Mouse (Mus musculus) liver, embryonic 14.5 days (tissue): ENCODE data around the gene Msh5. TPM values are rescaled to one million over a fixed set of nuclear protein-coding genes. Genes with fewer than 3 reads are reported as not detected.

Experiments used
- ATAC-seq: fragments of 200-750 bp; cut with Nextera tagmentation; 2 replicates; pipeline ENCODE4 v1.8.0; 2017; ENCODE audit warnings: moderate number of reproducible peaks, mild to moderate bottlenecking, moderate library complexity; ENCODE audit not compliant: insufficient read depth
- DNase-seq, 3 experiments: peaks; one replicate each; pipeline ENCODE4 v3.0.0-alpha.2; 2012 to 2013; ENCODE audit warnings: low read depth in 3 of 3, low spot score in 3 of 3
- H3K27ac ChIP-seq: fragments of 300-500 bp; sonication (generic); 2 replicates; pipeline ENCODE4 v1.5.1; 2014; ENCODE audit warnings: moderate library complexity, mild to moderate bottlenecking, control low read depth, inconsistent platforms
- H3K27me3 ChIP-seq: fragments of 300-500 bp; sonication (generic); 2 replicates; pipeline ENCODE4 v1.6.1; 2014; ENCODE audit warnings: mild to moderate bottlenecking, low read length, moderate library complexity; ENCODE audit not compliant: control insufficient read depth, insufficient read depth
- H3K36me3 ChIP-seq: fragments of 300-500 bp; sonication (generic); replicated peaks from 2 replicates; pipeline ENCODE4 v1.6.1; 2014; ENCODE audit warnings: low read depth; ENCODE audit not compliant: control insufficient read depth, insufficient read depth
- H3K4me1 ChIP-seq, 2 experiments: fragments of 200-500 bp in 1 of 2; fragments of 300-500 bp in 1 of 2; sonication (generic) in 1 of 2; replicated peaks; 2 replicates each; pipeline ENCODE4 v1.6.1; 2012 to 2014; ENCODE audit warnings: antibody characterized with exemption in 1 of 2, inconsistent platforms in 1 of 2, low read length in 1 of 2; ENCODE audit not compliant: control insufficient read depth in 2 of 2, insufficient read depth in 2 of 2
- H3K4me2 ChIP-seq: fragments of 300-500 bp; sonication (generic); 2 replicates; pipeline ENCODE4 v1.6.1; 2014; ENCODE audit warnings: low read depth, mild to moderate bottlenecking, control low read depth, moderate library complexity
- H3K4me3 ChIP-seq, 2 experiments: fragments of 200-500 bp in 1 of 2; fragments of 300-500 bp in 1 of 2; sonication (generic) in 1 of 2; 2 replicates each; pipeline ENCODE4 v1.5.1; 2012 to 2014; ENCODE audit warnings: low read depth in 2 of 2, low read length in 2 of 2, mild to moderate bottlenecking in 2 of 2, control low read depth in 1 of 2, inconsistent platforms in 1 of 2, moderate library complexity in 1 of 2; ENCODE audit not compliant: insufficient read depth in 1 of 2
- H3K9ac ChIP-seq: fragments of 300-500 bp; sonication (generic); replicated peaks from 2 replicates; pipeline ENCODE4 v1.6.1; 2014; ENCODE audit warnings: mild to moderate bottlenecking, control low read depth, moderate library complexity
- H3K9me3 ChIP-seq: fragments of 300-500 bp; sonication (generic); 2 replicates; pipeline ENCODE4 v1.6.1; 2016; ENCODE audit warnings: low read length, mixed read lengths; ENCODE audit not compliant: control insufficient read depth
- CTCF ChIP-seq: IDR thresholded peaks from 2 replicates; pipeline ENCODE4 v1.5.1; 2016; ENCODE audit warnings: antibody characterized with exemption, low read depth, control low read depth
- EP300 ChIP-seq: IDR thresholded peaks from 2 replicates; pipeline ENCODE4 v1.6.1; 2016; ENCODE audit warnings: antibody characterized with exemption, low read depth
- WGBS: fragments of 180-500 bp; shearing (Covaris S2); extraction: QIAGEN DNeasy Blood & Tissue Kit; methylation state at CpG from one replicate; pipeline ENCODE4 v1.1.7; 2014; ENCODE audit not compliant: insufficient replicate concordance; 5-methylcytosine and 5-hydroxymethylcytosine counted together
- polyA plus RNA-seq, 2 experiments: library from polyadenylated mRNA; depleted of rRNA in 1 of 2; stranded (reverse) in 1 of 2; unstranded in 1 of 2; fragments of >200 nt; fragmentation: Nextera tagmentation in 1 of 2; extraction: Ambion mirVana in 1 of 2; gene quantifications; 2 replicates each; pipeline versions ENCODE4 v1.2.1 to v1.2.3; 2012 to 2014

The Msh5 gene
- polyA plus RNA-seq, 2 experiments: 2.3 to 4.3 TPM

GRCm38 (mm10) chr17:35018171-35018570 lies 28.4 kb downstream of the Msh5 start:
- no peaks in the 10 kb centered on the region for H3K27me3 ChIP-seq
- ATAC-seq: no peak
- no peak for DNase-seq
- no peak overlapping the region for H3K27ac ChIP-seq
- no peak overlapping the region for H3K4me3 ChIP-seq
- no peak overlapping the region for H3K4me2 ChIP-seq
- peaks cover 17 to 20% of the 10 kb centered on the region in 2 experiments for H3K4me1 ChIP-seq
- peaks cover 30% of the 10 kb centered on the region for H3K36me3 ChIP-seq
- no peak overlapping the region for H3K9ac ChIP-seq
- H3K9me3 ChIP-seq: no peaks in the 10 kb centered on the region
- 53% methylated on average over 3 of the region's 3 CpGs for WGBS
- TF ChIP-seq CTCF (no peak), EP300 (no peak)

DNA sequence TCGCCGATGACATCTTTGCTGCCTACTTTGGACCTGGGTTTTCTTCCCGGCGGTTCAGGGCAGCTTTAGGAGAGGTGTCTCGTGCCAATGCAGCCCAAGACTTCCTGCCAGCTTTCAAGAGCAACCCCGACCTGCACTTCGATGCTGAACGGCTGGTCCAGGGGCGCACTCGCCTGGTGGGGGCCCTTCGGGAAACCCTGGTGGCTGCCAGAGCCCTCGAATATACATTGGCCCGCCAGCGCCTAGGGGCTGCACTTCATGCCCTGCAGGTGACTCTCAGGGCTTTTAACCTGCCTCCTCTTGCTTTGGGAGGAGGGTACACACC lies 28.9 kb downstream of the Msh5 start:
- H3K27ac ChIP-seq: no peak overlapping the region
- TF ChIP-seq EP300 (no peak), CTCF (no peak)
- H3K9ac ChIP-seq: no peak overlapping the region
- peaks cover 15% of the 10 kb centered on the region in 2 experiments for H3K4me1 ChIP-seq
- no peak for DNase-seq
- H3K27me3 ChIP-seq: no peaks in the 10 kb centered on the region
- H3K36me3 ChIP-seq: peaks cover 35% of the 10 kb centered on the region
- no peak overlapping the region for H3K4me3 ChIP-seq
- WGBS: 60% methylated on average over 14 of the region's 14 CpGs
- no peak for ATAC-seq
- no peak overlapping the region for H3K4me2 ChIP-seq
- no peaks in the 10 kb centered on the region for H3K9me3 ChIP-seq

DNA sequence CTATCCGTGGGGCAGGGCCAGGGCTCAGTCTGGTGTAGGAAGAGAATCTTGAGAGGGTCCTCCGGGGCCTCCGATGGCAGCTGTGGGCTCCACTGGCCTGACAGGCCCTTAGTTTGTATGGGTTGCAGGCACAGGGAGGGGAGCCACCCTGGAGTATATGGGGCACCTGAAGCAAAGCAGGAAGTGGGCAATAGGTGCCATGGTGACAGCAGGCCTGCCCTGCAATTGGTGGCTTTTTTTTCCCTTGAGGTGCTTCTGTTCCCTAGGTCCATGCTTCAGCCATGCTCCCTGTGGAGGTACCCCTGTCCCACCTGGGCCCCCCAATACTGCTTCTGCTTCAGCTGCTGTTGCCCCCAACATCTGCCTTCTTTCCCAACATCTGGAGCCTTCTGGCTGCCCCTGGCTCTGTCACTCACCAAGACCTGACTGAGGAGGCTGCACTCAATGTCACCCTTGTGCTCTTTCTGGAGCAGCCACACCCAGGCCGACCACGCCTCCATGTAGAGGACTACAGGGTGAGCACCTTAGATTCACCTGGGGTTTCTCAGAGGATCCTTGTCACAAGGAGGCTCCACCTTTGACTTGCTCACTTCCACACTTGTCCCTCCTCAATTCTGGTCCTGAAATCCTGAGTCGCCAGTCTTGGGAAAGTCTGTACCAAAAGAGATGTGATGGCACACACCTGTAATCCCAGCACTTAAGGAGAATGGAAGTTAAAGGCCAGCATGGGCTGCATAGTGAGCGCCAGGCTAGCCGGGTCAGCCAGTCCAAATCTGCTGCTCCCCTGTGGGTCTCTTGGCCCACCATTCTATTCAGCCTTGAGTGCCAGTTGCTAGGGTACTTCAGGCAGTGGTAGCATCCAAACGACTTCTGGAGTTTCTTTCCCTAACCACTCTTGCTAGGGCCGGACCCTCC lies 29.5 kb downstream of the Msh5 start:
- no peaks in the 10 kb centered on the region for H3K9me3 ChIP-seq
- peaks cover 41% of the 10 kb centered on the region for H3K36me3 ChIP-seq
- H3K27ac ChIP-seq: no peak overlapping the region
- ATAC-seq: no peak
- H3K4me1 ChIP-seq: peaks cover 9% of the 10 kb centered on the region in 2 experiments
- H3K4me3 ChIP-seq: no peak overlapping the region
- H3K9ac ChIP-seq: no peak overlapping the region
- no peak overlapping the region for H3K4me2 ChIP-seq
- TF ChIP-seq EP300 (no peak), CTCF (no peak)
- H3K27me3 ChIP-seq: no peaks in the 10 kb centered on the region
- DNase-seq: no peak
- 72% methylated on average over 10 of the region's 10 CpGs for WGBS

DNA sequence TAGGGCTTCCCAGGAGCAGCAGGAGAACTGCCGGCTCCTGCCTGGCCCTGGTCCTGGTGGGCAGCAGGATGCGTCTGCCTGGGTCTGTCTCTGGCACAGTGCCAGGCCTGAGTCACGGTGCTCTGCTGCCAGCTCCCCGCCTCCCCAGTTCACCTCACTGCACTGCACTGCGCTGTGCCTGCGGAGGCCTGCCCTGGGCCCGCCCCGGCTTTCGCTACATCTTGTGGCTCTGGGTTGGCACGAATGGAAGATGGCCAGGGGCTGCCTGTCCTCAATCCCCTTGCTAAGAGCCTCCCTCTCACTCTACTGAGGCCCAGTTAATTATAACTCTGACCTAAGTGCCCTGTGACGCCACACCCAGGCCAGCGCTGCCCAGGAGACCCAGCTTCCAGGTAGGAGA lies 30.2 kb downstream of the Msh5 start, which contains the start of gene Vwa7:
Gene Vwa7, plus strand, starts transcription at position 204 of the 400 bp plus-strand sequence.
- TF ChIP-seq CTCF: no peak
- TF ChIP-seq EP300: no peak
- no peaks in the 10 kb centered on the region for H3K9me3 ChIP-seq
- no peak within 1 kb of the TSS for H3K4me2 ChIP-seq
- H3K27me3 ChIP-seq: no peaks in the 10 kb centered on the region
- no peak within 1 kb of the TSS for H3K27ac ChIP-seq
- H3K9ac ChIP-seq: no peak within 1 kb of the TSS
- WGBS: 83% methylated on average over 12 of the region's 12 CpGs
- peaks cover 2% of the 10 kb centered on the region in 2 experiments for H3K4me1 ChIP-seq
- ATAC-seq (no peak), DNase-seq (no peak)
- no peak within 1 kb of the TSS for H3K4me3 ChIP-seq
- peaks cover 47% of the 10 kb centered on the region for H3K36me3 ChIP-seq

DNA sequence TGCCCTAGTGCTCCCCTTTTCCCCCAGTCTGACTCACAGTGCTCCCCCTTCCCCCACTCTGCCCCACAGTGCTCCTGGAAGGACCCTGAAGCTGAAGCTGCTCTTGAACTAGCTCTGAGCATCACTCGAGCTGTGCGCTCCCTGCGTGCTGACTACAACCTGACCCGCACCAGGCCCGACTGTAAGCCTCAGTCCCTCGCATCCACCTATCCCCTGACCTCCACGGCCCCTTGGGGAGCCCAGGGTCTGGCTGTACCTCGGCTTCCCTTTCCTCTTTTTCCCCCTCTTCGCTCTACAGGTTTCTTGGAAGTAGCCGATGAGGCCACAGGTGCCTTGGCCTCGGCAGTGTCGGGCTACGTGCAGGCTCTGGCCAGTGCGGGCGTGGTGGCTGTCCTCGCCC lies 31.2 kb downstream of the Msh5 start:
- TF ChIP-seq CTCF (no peak), EP300 (no peak)
- no peak overlapping the region for H3K4me3 ChIP-seq
- H3K27ac ChIP-seq: no peak overlapping the region
- H3K9me3 ChIP-seq: no peaks in the 10 kb centered on the region
- no peak overlapping the region for H3K9ac ChIP-seq
- no peaks in the 10 kb centered on the region for H3K4me1 ChIP-seq
- ATAC-seq (no peak), DNase-seq (no peak)
- no peak overlapping the region for H3K4me2 ChIP-seq
- peaks cover 58% of the 10 kb centered on the region for H3K36me3 ChIP-seq
- 89% methylated on average over 16 of the region's 16 CpGs for WGBS
- no peaks in the 10 kb centered on the region for H3K27me3 ChIP-seq
